Mouse (Mus musculus) layer of hippocampus, postnatal 25 days (tissue): ENCODE data around the gene Ten1. TPM values are rescaled to one million over a fixed set of nuclear protein-coding genes. Genes with fewer than 3 reads are reported as not detected.
A peak's percentile ranks its signal among the peaks of the same experiment; 100 is the strongest.

Source experiments
- DNase-seq, 2 experiments: peaks; one replicate each; pipeline ENCODE4 v3.0.0; 2022; ENCODE audit warnings: mixed read lengths in 2 of 2, low spot score in 1 of 2; ENCODE audit errors: extremely low spot score in 1 of 2
- total RNA-seq, 2 experiments: library from RNA; stranded (reverse); gene quantifications; 2 replicates each; pipeline ENCODE4 v1.2.3; 2021

Ten1 gene
- total RNA-seq, 2 experiments from 2014 or later: 41.4 to 45.1 TPM

DNA sequence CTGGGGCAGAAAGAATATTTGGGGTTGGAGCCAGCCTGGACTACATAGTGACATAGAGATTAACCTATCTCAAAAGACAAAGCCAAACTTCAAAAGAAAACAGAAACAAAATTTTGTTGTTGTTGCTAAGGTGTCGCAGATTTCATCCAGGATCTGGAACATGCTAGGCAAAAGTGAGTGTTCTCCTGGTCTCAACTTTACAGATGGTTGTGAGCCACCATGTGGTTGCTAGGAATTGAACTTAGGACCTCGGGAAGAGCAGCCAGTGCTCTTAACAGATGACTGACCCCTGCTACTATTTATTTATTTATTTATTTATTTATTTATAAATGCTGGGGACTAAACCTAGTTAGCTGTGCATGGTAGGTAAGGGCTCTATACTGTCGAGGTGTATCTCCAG is 2.3 kb upstream of the Ten1 start:
- DNase-seq: no peak

DNA sequence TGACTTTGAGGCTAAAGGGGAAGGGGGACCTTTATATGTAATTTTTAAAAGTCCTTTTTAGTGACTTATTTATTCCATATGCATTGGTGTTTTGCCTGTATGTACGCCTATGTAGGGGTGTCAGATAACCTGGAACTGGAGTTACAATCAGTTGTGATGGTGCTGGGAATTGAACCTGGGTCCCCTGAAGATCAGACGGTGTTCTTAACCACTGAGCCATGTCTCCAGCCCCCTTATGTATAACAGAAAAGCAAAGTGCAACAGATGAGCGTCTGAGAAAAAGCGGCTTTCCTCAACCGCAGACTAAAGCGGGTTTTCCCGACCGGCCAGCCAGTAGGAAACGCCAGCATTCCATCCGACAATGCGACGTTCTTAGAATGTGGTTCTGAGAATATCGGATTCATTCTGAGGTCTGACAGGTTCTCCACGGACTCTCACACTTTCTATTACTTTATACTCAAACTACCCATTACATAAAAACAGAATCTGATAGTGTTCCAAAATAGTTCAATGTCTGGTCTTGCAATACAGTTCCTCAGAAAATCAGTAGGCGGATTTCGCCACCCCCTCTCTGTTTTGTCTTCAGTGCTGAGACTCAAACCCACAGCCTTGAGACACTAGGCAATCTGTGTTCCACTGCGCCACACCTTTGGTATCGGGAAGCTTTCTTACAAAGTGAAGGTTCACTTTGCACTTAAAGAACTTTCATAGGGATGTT is 1.6 kb upstream of the Ten1 start:
- no peak for DNase-seq

GRCm38 (mm10) chr11:116197584-116197906 is 1.1 kb upstream of the Ten1 start:
- DNase-seq: no peak

GRCm38 (mm10) chr11:116198132-116198531 is 523 bp upstream of the Ten1 start:
- no peak for DNase-seq

GRCm38 (mm10) chr11:116201151-116201550 is 2.5 kb downstream of the Ten1 start:
- no peak for DNase-seq

- no peak for DNase-seq
Measured at GRCm38 (mm10) chr11:116203150-116203549, 4.5 kb downstream of the Ten1 start.

DNA sequence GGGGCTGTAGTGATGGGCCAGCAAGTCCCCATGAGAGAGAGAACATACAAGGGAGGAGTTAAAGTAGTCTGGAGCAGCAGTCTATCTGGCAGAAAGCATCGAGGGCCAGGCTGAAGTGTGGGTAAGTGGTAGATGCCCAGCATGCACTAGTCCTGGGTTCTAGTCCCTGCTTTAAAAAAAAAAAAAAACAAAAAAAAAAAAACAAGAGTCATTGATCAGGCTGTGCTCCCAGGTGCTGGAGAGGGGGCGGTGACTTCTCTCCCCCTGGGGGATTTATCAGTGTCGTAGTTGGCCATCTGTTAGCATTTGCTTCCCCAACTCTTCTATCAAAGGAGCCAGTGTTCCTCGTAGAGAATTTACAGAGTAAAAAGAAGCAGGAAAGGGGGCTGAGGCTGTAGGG is 8.0 kb downstream of the Ten1 start:
- DNase-seq: no peak

DNA sequence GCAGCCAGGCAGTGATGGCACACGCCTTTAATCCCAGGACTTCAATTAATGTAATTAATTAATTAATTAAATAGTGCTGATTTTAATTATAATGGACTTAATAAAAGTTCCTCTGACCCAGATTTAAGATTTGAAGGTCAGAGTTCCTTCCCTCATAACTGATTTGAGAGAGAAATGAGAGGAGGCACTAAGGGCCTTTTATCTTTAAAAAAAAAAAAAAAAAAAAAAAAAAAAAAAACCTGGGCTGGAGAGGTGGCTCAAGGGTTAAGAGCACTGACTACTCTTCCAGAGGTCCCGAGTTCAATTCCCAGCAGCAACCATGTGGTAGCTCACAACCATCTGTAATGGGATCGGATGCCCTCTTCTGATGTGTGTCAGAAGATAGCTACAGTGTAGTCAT is 10.0 kb downstream of the Ten1 start:
- DNase-seq: no peak

- DNase-seq: no peak
Measured at GRCm38 (mm10) chr11:116209257-116209656, 10.6 kb downstream of the Ten1 start.

GRCm38 (mm10) chr11:116210696-116211095 is 12.0 kb downstream of the Ten1 start:
- no peak for DNase-seq

GRCm38 (mm10) chr11:116212847-116213246 is 14.2 kb downstream of the Ten1 start:
- no peak for DNase-seq

DNA sequence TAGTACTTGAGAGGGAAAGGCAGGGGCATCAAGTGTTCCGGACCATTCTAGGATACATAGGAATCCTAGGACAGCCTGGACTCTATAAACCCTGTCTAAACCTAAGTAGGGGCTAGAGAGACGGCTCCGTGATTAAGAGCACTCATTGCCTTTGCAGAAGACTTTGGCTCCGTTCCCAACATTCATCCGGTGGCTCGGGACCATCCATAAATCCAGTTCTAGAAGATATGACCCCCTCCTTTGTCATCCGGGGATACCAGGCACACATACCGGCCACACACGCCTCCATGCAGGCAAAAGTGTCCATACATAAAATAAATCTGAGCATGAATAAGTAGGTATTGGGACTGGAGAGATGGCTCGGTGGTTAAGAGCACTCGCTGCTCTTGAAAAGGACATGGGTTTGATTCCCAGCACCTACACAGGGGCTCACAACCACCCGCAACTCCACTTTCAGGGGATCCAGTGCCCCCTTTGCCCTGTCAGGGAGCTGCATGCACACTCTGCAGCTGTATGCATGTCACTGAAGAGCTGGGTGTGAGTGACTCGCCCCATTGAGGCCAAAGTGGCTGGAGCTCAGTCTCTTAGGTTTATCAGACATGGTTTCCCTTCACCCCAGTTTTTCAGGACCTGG is 15.3 kb downstream of the Ten1 start:
- no peak for DNase-seq

GRCm38 (mm10) chr11:116215181-116215580 is 16.5 kb downstream of the Ten1 start:
- no peak for DNase-seq

DNA sequence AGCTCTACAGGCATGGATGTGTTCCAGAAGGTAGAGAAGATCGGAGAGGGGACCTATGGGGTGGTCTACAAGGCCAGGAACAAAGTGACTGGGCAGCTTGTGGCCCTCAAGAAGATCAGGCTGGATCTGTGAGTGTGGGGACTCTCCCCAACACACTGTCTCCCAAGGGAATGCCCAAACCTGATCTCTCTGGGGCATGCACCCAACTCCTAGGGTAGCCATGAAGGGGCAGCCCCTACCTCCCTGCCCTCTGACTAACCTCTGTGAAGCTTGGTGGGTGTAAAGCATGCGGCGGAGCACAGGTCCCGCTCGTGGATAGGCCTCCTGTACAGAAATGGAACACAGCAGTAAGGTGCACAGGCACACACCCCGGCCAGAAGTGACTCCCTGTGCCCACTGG is 17.3 kb downstream of the Ten1 start:
- DNase-seq: no peak

GRCm38 (mm10) chr11:116216549-116216948 is 17.9 kb downstream of the Ten1 start:
- no peak for DNase-seq

DNA sequence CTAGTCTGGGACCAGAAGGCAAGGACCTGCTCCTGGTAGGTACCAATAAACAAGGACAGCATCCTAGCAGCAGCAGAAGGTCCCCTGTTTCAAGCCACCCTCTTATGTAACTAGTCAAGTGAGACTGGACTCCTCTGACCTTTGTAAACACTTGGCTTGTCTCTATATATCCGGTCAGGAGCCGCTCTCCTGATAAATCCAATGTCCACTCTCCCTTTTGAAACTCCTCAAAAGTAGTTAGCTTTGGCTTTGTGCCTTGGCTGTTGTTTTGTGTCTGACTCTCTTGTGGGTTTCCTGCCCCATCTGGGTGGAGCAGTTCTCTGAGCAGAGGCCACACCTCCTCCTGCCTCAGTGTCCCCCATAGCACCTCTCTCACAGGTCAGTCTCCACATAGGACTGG is 19.6 kb downstream of the Ten1 start:
- no peak for DNase-seq

GRCm38 (mm10) chr11:116218737-116219400 is 20.2 kb downstream of the Ten1 start:
- DNase-seq: peak; percentile 57 to 74

- peak in 1 of 2 experiments; percentile 60 for DNase-seq
Measured at GRCm38 (mm10) chr11:116219885-116220284, 21.2 kb downstream of the Ten1 start.

GRCm38 (mm10) chr11:116221931-116222739 is 23.5 kb downstream of the Ten1 start:
- DNase-seq: no peak

DNA sequence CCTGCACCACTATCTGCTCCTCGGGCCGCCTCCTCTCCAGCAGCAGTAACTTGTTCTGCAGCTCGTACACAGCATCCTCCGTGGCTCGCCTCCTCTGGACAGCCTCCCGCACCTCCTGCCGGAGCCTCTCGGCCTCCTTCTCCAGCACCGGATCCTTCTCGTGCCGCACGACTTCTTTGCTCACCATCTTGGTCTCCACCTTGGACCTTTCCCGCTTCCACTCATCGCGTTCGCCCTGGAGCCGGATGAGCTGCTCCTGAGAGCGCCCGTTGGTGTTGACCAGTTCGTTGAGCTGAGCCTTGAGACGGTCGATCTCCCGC is 24.0 kb downstream of the Ten1 start:
- no peak for DNase-seq

DNA sequence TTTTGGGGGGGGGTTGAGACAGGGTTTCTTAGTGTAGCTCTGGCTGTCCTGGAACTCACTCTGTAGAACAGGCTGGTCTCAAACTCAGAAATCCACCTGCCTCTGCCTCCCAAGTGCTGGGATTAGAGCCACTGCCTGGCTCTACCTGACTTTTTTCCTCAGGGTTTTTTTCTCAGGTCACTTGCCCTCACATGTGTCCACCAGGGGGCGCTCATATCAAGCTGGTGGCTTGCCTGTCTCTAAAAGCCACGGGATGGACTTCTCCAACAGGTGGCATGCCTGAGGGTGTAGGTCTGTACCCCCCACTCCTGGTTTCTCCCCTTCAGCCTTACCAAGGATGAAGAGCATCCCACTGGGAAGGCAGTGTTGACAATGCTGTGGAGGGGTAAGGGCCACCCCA is 27.8 kb downstream of the Ten1 start:
- peak; percentile 68 to 93 for DNase-seq
